Mouse (Mus musculus) testis, postnatal 14 days (tissue): ENCODE data around the gene Hsd3b7.
"Not testable (repeated sequence)": the region's sequence is repeated elsewhere in the genome, so short reads cannot be mapped to it uniquely, and the experiment has no call there.

Experiments
- DNase-seq: peaks from one replicate; pipeline ENCODE4 v3.0.0; 2021; ENCODE audit warnings: low spot score

The Hsd3b7 gene

DNA sequence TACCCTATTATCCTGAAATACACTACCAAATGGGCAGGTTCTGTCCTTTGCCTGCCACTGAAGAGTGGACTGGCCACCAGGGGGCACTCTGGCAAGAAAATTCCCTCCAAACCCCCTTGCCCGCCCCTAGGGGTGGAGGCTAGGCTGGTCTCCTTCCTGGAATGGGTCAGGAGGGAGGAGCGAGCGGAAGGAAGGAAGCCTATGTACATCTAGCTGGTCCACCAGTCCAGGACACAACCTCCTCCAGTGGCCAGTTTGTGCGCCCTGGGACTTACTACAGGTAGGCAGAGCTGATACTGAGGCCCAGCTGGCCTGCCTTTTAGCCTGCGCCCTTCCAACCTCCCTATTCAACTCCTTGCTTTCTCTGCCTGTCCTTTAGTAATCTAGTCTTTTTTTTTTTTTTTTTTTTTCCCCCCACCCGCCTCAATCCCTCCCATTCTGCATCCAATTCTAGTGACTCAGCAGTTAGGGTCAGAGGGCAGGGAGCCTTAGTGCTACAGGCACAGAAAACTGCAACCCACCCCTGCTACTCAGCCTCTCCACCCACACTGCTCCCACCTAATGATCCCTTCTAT, at the start of gene Hsd3b7:
Gene Hsd3b7 (plus strand): TSS at position 170 of the 575 bp plus-strand sequence.
- peak; percentile 80 for DNase-seq

DNA sequence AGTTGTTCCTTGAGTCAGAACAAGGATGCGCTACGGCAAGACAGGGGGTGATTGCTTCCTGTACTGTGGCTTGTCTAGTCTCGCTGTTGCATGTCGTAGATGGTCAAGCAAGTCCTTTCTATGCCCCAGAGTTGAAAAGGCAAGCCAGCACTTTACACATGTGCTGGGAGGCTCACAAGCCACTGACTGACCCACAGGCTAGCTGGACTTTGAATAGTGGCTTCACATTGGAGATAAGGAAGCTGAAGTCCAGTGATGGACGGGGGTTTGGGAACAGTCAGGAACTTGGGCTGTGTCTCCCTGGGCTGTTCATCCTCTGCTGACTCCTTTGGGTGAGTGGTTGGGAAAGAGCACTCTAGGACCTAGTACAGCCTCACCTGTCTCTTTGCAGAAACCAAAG, 48.8 kb upstream of the Hsd3b7 start:
- no peak for DNase-seq

DNA sequence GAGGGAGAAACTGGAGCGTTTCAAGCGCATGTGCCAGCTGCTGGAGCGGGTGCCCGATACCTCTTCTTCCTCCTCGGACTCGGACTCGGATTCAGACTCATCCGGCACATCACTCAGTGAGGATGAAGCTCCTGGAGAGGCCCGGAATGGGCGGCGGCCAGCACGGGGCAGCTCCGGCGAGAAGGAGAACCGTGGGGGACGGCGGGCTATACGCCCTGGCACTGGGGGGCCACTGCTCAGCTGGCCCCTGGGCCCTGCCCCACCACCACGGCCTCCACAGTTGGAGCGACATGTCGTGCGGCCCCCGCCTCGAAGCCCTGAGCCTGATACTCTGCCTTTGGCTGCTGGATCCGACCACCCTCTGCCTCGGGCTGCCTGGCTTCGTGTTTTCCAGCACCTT, 48.3 kb upstream of the Hsd3b7 start:
- no peak for DNase-seq

DNA sequence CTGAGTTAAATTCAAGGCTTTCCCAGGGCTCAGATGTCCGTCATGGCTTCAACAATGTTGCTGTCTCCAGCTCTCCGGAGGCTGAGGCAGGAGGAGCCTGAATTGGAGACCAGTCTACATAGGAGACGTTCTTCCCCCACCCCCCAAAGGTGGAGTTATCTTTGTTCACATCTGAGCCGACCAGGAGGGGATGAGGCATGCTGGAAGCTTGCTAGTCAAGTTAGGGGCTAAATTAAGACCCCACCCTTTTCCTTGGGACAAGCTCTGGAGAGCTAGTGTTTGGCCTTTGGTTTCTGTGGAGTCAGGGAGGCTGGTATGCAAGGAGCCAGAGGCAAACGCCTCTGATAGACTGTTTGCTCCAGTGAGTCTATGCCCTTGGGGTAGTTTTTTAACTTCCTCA, 47.2 kb upstream of the Hsd3b7 start:
- DNase-seq: peak; percentile 84

DNA sequence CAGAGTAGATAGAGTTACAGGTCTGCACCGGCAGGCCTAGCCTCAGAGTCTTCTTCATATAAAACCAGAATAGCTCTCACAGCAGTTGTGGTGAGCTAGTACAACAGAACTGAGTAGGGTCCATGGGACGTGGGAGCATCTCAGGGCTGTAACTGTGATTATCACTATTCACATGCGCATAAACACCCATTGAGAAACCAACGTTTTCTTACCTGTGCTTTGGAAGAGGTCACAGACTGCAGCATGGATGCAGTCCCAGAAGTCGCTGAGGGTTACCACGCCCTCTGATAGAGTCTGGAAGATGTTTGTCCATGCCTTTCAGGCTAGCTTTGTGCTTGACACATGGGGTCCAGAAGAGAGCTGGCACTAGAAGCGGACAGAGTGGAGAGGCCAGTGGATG, 46.7 kb upstream of the Hsd3b7 start:
- DNase-seq: no peak

DNA sequence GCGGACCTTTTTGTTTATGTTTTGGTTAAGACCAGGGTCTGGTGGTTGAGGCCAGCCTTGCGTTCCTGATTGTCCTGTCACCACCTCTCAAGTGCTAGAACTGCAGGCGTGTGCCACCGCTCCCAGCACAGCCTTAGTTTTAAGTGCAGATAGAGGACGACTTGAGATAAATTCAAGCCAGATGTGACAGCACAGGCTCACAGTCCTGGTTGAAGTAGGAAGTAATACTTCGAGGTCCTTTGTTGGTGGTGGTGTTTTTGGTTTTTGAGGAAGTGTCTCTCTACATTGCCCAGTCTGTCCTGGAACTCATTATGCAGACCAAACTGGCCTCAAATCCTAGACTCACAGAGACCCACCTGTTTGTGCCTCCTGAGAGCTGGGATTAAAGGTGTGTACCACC, 40.7 kb upstream of the Hsd3b7 start:
- DNase-seq: no peak

DNA sequence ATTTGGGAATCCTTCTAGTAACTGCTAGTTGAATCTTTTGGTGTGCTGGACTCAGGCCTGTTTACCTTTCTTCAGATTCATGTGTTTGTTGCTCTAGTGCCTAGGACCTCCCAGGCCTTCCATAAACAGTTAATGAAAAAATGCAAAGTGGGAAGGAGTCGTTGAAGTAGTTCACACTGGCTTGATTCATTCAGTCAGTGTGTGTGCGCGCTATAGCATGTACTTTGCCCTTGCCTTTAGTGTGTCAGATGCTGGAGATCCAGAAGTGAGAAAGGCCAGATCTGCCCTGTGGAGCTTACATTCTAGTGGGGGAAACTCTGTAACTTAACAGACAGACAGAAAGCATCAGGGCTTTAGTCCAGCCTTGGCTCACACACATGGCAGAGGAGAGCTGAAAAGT, 39.9 kb upstream of the Hsd3b7 start:
- DNase-seq: no peak

DNA sequence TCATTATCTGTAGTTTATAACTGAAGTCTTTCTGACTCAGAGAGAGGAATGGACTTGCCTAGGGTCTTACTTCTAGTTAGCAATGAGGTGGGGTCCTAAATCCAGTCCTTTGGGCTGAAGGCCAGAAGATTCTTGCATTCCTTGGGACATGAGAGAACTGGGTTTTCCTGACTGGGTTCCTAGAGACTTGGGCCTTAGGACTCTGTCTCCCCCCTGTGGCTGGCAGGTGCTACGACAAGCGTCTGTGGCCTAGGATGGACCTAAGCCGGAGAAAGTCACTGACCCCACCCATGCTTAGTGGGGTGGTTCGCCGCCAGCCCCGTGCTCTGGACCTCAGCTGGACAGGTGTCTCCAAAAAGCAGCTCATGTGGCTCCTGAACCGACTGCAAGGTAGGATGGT, 39.4 kb upstream of the Hsd3b7 start:
- DNase-seq: no peak

DNA sequence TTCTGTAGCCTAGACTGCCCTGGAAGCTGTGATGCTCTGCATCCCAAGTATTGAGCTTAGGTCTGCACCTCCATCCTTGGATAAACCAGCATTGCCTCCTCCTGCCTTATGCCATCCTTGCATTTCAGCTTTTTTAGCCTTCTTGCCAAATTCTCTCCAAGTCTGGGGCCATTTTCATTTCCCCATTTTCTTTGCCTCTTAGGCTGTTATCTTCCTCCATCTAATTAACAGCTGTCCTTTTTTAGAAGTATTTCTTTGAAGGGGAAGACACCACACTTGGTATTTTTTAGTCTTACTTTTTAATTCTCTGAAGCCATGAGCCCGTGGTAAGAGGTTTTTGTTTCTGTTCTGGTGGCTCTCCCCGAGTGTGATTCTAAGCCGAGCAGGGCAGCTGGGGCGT, 36.8 kb upstream of the Hsd3b7 start:
- no peak for DNase-seq

DNA sequence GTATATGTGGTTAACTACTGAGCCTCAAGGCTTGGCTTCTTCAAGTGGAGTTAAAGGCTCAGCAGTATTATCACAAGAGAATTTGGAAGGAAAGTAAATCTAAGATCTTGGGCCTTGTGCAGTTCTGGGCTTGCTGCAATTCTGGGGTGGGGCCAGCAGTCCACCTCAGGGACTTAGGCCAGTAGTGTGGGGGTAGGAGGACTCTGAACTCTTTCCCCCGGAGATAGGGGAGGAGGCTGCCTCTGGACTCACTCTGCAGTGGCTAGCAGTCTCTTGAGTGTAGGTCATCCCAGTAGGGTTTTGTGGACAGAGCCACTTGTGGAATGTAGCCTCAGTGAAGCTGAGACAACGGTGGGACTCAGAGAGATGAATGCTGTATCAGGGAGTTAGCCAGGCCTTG, 34.6 kb upstream of the Hsd3b7 start:
- DNase-seq: no peak

DNA sequence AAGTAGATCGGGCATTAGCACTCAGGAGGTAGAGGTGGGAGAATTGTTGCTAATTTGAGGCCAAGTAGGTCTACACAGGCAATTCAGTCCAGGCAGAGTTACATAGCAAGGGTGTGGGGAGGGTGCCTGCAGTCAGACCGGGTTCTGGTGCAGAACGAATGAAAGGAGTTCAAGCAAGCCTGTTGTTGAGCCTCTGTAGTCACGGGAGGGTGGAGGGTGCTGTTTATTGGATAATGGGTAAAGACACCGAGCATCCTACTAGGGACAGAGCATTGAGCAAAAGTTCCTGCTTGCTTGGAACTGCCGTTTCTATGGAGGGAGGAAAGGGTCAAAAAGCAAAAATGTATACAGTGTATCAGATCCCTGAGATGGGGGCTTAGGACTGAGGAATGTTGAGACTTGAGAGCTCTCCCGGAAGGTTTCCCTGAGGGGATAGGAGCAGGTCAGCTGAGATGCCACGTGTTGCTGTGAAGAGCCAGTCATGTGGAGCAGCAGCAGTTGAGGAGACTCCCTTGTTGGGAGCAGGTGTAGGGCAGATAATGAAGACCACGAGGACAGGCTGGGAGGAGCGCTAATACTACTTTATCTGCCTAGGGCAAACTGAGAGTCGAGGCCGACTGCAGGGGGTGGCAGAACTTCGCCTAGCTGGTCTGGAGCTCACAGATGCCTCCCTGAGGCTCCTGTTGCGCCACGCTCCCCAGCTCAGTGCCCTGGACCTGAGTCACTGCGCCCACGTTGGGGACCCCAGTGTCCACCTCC, 33.4 kb upstream of the Hsd3b7 start:
- peak; percentile 86 for DNase-seq

DNA sequence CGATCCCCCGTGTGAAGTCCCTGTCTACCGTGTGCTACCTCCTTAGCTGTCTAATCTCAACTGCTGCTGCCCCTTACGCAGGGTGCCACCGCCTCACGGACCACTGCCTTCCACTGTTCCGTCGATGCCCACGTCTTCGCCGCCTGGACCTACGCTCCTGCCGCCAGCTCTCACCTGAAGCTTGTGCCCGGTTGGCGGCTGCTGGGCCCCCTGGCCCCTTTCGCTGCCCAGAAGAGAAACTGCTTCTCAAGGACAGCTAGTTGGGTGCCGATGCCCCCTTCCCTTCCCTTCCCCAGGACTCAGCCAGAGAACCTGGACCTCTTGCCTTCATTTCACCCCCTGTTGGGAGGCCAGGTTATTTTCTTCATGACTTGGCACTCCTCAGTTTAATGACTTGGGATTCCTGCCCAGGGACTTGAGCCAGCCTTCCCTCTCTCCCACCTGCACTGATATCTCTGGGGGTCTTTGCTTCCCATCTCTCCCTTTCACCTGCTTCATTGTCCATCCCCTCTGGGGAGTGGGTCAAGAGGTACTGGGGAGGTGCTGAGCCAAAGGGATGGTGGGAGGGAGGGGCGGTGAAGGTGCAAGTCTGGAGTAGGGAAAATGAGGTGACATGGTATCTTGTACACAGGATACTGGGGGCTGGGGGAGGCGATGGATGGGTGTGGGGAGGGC, 32.6 kb upstream of the Hsd3b7 start:
- DNase-seq: no peak

DNA sequence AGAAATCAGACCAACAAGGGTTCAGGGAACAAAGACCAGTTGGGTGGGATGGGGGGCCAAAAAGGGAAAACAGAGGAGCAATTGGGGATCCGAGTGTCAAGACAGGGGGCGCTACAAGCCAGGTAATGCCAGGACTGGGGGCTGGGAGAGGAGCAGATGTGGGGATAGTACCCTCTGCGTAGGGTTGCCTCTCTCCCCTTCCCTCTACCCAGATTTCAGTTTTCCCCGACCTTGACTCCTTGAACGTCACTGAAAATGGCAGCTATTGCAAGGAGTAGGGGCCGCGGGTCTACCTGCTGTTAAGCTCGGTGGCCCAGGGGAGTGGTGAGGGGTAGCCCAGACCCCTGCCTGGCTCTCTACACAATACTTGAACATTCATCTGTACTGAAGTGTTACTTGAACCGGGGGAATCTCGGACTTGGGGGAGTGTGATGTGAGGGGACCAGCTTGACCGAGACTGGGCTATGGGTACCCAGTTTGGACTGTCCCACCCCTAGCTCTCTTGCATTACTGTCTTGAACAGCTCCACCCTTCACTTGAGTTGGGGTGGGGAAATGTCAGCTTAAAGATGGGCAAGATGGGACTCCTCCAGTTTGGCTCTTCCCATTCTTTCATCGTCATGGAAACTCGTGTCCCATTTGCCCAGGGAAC, 31.9 kb upstream of the Hsd3b7 start:
- no peak for DNase-seq

DNA sequence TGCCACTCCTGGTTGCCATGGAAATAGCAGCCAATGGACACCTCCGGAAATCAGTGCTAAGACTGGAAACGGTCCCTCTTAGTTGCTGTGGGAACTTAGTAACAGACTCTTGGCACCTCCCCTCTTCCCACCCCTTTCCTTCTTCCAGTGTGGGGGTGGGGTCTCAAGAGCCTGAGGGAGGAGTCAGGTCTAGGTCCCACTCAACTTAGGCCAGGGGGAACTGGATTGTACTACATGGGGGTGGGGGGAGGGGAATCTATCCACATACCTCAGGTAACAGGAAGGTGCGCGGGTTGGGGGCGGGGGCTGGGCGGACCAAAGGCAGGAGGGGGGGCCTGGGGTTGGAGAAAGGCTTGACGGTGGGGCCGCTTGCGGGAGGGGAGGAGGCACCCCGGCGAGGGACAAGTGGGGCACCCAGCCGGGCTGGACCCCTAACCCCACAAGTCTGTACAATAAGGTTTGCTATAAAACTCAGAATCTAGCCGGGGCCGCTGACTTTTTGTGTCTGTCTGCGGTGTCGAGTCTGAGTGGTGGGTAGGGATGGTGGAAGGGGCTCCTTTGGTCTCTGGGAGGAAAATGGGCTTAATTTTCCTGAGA, 31.3 kb upstream of the Hsd3b7 start:
- peak; percentile 94 for DNase-seq

DNA sequence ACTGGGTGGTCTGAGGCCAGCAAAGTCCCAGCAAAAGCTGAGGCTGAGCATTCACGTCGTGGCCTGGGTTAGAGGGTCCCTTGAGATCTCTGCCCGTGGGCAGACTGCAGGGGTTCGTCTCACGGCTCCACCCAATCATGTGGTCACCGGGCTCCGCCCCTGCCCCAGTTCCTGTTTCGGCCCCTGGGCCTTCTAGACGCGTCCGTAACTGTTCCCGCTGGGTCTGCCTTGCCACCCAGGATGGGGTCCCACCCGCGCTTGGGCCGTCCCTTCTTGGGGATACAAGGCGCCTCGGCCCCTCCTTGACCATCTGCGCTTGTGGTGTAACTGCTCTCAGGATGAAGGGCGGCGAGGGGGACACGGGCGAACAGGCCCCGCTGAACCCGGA, 30.8 kb upstream of the Hsd3b7 start, which contains the start of gene Orai3:
Gene Orai3 (plus strand): TSS at position 165 of the 388 bp plus-strand sequence.
- peak; percentile 87 for DNase-seq

DNA sequence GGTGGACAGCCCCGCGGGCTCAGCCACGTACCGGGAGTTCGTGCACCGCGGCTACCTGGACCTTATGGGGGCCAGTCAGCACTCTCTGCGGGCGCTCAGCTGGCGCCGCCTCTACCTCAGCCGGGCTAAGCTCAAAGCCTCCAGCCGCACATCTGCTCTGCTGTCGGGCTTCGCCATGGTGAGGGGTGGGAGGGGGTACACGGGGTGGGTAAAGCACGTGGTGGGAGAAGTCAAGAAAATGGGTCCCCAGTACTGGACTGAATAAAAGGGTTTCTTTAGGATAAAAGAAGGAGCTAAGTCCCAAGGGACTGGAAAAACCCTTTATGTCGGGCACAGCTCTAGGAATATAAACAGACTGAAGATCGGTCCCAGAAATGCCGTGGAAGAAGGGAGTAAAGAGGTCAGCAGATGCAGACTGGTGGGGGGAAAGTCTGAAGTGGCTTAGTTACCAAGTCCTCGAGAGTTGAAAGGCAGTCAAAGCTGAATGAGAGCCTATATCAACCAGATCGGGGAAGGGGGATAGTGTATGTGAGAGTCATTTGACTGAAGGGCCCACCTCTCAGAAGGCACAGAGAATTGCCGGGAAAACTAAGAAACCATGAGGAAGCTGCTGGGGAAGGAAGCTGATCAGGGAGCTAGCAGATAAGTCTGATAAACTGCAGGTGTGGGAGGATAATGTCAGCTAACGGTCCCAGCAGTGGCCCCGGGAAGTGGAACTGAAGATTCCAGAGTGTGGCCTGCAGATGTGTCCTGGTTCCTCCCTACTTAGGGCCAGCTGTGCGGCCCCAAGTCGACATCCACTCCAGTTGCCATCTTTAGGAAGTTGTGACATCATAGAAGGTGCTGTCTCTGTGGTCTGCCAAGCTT, 30.1 kb upstream of the Hsd3b7 start:
- no peak for DNase-seq

DNA sequence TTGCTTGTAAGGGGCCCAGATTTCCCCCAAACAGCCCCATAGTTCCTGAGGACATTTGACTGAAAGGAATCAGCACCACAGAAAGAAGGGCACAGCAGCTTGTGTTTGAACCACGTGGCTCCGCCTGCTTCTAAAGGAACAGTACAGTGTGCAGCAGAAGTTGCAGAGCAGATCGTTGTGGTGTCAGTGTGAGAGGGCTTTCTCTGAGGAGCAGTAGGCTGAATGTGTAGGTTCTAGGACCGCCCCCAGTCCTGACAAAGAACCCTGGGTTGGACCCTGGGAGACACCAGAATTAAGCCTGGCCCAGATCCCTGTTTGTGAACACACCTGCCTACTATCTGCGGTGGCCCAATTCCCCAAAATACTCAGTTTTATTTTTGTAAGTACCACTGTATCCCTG, 29.1 kb upstream of the Hsd3b7 start:
- DNase-seq: no peak

DNA sequence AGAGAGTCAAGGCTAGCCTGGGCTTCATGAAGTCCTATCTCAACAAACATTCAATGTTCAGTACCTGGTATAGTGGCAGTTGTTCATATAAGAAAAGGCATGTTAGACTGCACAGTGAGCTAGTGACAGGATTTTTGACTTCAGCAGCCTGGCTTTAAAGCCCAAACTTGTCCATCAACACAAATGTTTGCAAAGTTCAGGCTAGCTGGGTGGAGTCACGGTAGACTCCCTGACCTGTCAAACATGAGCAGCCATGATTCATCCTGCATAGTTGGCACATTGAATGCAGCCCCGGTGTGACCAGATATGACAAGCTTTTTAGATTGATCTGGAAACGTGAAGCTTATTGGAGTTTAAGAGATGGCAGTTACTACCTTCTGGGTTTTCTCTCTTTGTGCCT, 28.3 kb upstream of the Hsd3b7 start:
- DNase-seq: no peak

DNA sequence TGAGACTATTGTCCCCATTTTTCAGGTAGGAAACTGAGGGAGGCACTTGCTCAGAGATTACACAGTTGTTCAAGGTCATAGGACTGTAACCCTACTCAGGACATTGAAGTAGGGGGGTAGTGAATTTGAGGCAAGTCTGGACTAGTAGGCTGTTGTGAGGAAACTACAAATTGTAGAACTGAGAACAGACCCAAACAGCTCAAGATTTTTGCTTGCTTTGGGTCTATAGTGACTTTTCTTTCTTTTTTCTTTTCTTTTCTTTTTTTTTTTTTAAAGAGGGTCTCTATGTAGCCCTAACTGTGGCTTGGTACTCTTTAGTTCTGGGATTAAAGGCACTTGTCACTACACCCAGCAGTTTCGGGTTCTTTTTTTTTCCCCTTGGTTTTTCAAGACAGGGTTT, 27.8 kb upstream of the Hsd3b7 start:
- no peak for DNase-seq

DNA sequence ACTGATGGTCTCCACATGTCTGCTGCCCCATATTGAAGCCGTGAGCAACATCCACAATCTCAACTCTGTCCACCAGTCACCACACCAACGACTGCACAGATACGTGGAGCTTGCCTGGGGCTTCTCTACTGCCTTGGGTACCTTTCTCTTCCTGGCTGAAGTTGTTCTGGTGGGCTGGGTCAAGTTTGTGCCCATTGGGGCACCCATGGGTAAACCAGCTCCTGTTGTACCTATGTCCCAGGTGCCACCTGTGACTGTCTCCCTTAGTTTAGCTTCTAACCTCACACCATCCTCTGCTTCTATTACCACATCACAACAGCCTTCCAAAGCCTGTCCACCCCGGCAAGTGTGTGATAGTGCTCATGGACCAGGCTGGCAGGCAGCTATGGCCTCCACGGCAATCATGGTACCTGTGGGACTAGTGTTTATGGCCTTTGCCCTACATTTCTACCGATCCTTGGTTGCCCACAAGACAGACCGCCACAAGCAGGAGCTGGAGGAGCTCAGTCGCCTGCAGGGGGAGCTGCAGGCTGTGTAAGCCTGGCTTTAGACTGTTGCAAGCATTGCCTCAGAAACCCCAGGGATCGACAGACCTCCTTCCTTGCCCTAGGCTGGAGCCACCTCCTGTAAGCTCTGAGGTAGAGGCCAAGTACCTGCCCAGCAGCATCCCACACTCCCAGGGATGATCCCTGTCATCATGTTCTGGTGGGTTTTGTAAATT, 26.6 kb upstream of the Hsd3b7 start:
- DNase-seq: no peak

DNA sequence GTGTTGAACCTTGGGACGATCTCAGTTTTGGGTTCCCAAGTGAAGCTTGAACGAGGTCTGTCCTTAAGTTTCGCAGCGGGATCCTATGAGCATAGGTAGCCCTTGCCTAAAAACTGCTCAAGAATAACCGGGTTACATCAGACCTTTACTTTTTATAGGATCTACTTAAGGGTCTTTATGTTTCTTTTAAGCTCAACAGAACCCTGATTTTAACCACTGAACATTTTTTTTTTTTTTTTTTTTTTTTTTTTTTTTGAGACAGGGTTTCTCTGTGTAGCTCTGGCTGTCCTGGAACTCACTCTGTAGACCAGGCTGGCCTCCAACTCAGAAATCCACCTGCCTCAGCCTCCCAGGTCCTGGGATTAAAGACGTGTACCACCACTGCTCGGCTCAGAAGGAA, 24.6 kb upstream of the Hsd3b7 start:
- DNase-seq: not testable (repeated sequence)
